Mouse (Mus musculus) midbrain, embryonic 16.5 days (tissue): Measurements from ENCODE around the gene Insig1. TPM values are rescaled to one million over a fixed set of nuclear protein-coding genes. Genes with fewer than 3 reads are reported as not detected.
A peak's percentile ranks its signal among the peaks of the same experiment; 100 is the strongest.

Experiments used
- ATAC-seq: fragments of 200-750 bp; cut with Nextera tagmentation; 2 replicates; pipeline ENCODE4 v1.8.0; 2017; ENCODE audit warnings: moderate TSS enrichment
- H3K27ac ChIP-seq: fragments of 300-500 bp; sonication (generic); 2 replicates; pipeline ENCODE4 v1.5.1; 2014; ENCODE audit warnings: mild to moderate bottlenecking, low read length, mixed read lengths
- H3K27me3 ChIP-seq: fragments of 300-500 bp; sonication (generic); 2 replicates; pipeline ENCODE4 v1.6.1; 2014; ENCODE audit warnings: low read depth, low read length, mixed read lengths; ENCODE audit not compliant: control insufficient read depth, insufficient read depth
- H3K36me3 ChIP-seq: fragments of 300-500 bp; sonication (generic); 2 replicates; pipeline ENCODE4 v1.6.1; 2014; ENCODE audit warnings: mild to moderate bottlenecking, low read length, moderate library complexity, mixed read lengths; ENCODE audit not compliant: control insufficient read depth, insufficient read depth
- H3K4me1 ChIP-seq: fragments of 300-500 bp; sonication (generic); 2 replicates; pipeline ENCODE4 v1.6.1; 2014; ENCODE audit warnings: mild to moderate bottlenecking, low read length, mixed read lengths; ENCODE audit not compliant: control insufficient read depth, insufficient read depth
- H3K4me2 ChIP-seq: fragments of 300-500 bp; sonication (generic); 2 replicates; pipeline ENCODE4 v1.6.1; 2014; ENCODE audit warnings: mild to moderate bottlenecking, low read length, mixed read lengths
- H3K4me3 ChIP-seq: fragments of 300-500 bp; sonication (generic); 2 replicates; pipeline ENCODE4 v1.5.1; 2014; ENCODE audit warnings: low read depth, mild to moderate bottlenecking, low read length, moderate library complexity, mixed read lengths
- H3K9ac ChIP-seq: fragments of 300-500 bp; sonication (generic); 2 replicates; pipeline ENCODE4 v1.6.1; 2014; ENCODE audit warnings: low read depth, low read length, mixed read lengths
- H3K9me3 ChIP-seq: fragments of 300-500 bp; sonication (generic); replicated peaks from 2 replicates; pipeline ENCODE4 v1.6.1; 2014; ENCODE audit warnings: mild to moderate bottlenecking, low read length, mixed read lengths; ENCODE audit not compliant: control insufficient read depth, poor library complexity, severe bottlenecking
- WGBS: fragments of 180-500 bp; shearing (Covaris S2); extraction: QIAGEN DNeasy Blood & Tissue Kit; methylation state at CpG from one replicate; pipeline ENCODE4 v1.1.7; 2014; 5-methylcytosine and 5-hydroxymethylcytosine counted together
- polyA plus RNA-seq: library from polyadenylated mRNA; unstranded; fragments of >200 nt; fragmentation: Nextera tagmentation; extraction: Ambion mirVana; gene quantifications from 2 replicates; pipeline ENCODE4 v1.2.1, GENCODE M21; 2015

The Insig1 gene
- polyA plus RNA-seq, 1 experiment from 2014 or later = 94.0 TPM

GRCm38 (mm10) chr5:28122491-28123454 is 51.6 kb downstream of the Insig1 start:
- no peaks in the 10 kb centered on the region for H3K36me3 ChIP-seq
- no peaks in the 10 kb centered on the region for H3K9me3 ChIP-seq
- H3K27me3 ChIP-seq = peaks cover 55% of the 10 kb centered on the region
- H3K4me3 ChIP-seq = peak overlapping the region; percentile 19
- 1% methylated on average over 27 of the region's 27 CpGs for WGBS
- peak; percentile 81 for ATAC-seq
- peak overlapping the region; percentile 43 for H3K4me2 ChIP-seq
- H3K9ac ChIP-seq = peak overlapping the region; percentile 50; the same call in 1 of the 2 replicates
- peaks cover 19% of the 10 kb centered on the region for H3K4me1 ChIP-seq
- H3K27ac ChIP-seq = peak overlapping the region; percentile 79

- Histone ChIP-seq H3K27me3 (peaks cover 56% of the 10 kb centered on the region), H3K36me3 (no peaks in the 10 kb centered on the region), H3K4me2 (peak overlapping the region; percentile 43), H3K4me3 (peak overlapping the region; percentile 19), H3K9me3 (no peaks in the 10 kb centered on the region), H3K9ac (peak overlapping the region; percentile 50; the same call in 1 of the 2 replicates), H3K27ac (peak overlapping the region; percentile 79), H3K4me1 (peaks cover 19% of the 10 kb centered on the region)
- no peak for ATAC-seq
- 2% methylated on average over 11 of the region's 11 CpGs for WGBS
Observed at GRCm38 (mm10) chr5:28123455-28123825, 52.3 kb downstream of the Insig1 start.

GRCm38 (mm10) chr5:28124321-28125230 is 53.4 kb downstream of the Insig1 start:
- ATAC-seq = peak; percentile 66
- H3K9me3 ChIP-seq = no peaks in the 10 kb centered on the region
- peak overlapping the region; percentile 79 for H3K27ac ChIP-seq
- WGBS = 5% methylated on average over 28 of the region's 28 CpGs
- H3K36me3 ChIP-seq = no peaks in the 10 kb centered on the region
- H3K4me3 ChIP-seq = peak overlapping the region; percentile 4
- peak overlapping the region; percentile 43 for H3K4me2 ChIP-seq
- H3K27me3 ChIP-seq = peaks cover 53% of the 10 kb centered on the region
- H3K4me1 ChIP-seq = peaks cover 19% of the 10 kb centered on the region
- peak overlapping the region; percentile 27 for H3K9ac ChIP-seq

Other genes starting within 250 kb of the Insig1 start
- 2.0 and 2.4 TPM in 2 replicates for gene Htr5a, start 229.2 kb upstream of the Insig1 start, polyA plus RNA-seq
- 0.55 and 0.72 TPM in 2 replicates for gene En2, start 94.3 kb downstream of the Insig1 start, polyA plus RNA-seq
- gene Cnpy1, start 174.4 kb downstream of the Insig1 start, polyA plus RNA-seq = 34.3 and 34.5 TPM in 2 replicates
- 14.1 and 17.5 TPM in 2 replicates for gene Rbm33, start 245.8 kb downstream of the Insig1 start, polyA plus RNA-seq